Mouse (Mus musculus) hindbrain, embryonic 10.5 days (tissue): ENCODE data around the gene Med22. TPM values are rescaled to one million over a fixed set of nuclear protein-coding genes. Genes with fewer than 3 reads are reported as not detected.
A peak's percentile ranks its signal among the peaks of the same experiment; 100 is the strongest.

Experiments used
- DNase-seq: peaks from one replicate; pipeline ENCODE4 v3.0.0-alpha.2; 2017; ENCODE audit warnings: low spot score
- H3K27ac ChIP-seq: fragments of 300-500 bp; sonication (generic); 2 replicates; pipeline ENCODE4 v1.5.1; 2016; ENCODE audit warnings: mild to moderate bottlenecking, moderate library complexity
- H3K27me3 ChIP-seq: fragments of 300-500 bp; sonication (generic); 2 replicates; pipeline ENCODE4 v1.6.1; 2016; ENCODE audit warnings: mild to moderate bottlenecking; ENCODE audit not compliant: poor library complexity, insufficient read depth, severe bottlenecking
- H3K36me3 ChIP-seq: fragments of 300-500 bp; sonication (generic); 2 replicates; pipeline ENCODE4 v1.6.1; 2016; ENCODE audit warnings: mild to moderate bottlenecking, moderate library complexity
- H3K4me1 ChIP-seq: fragments of 300-500 bp; sonication (generic); replicated peaks from 2 replicates; pipeline ENCODE4 v1.6.1; 2016; ENCODE audit warnings: mild to moderate bottlenecking
- H3K4me3 ChIP-seq: fragments of 300-500 bp; sonication (generic); 2 replicates; pipeline ENCODE4 v1.5.1; 2016; ENCODE audit warnings: mild to moderate bottlenecking, moderate library complexity
- H3K9me3 ChIP-seq: fragments of 300-500 bp; sonication (generic); 2 replicates; pipeline ENCODE4 v1.6.1; 2016; ENCODE audit warnings: mild to moderate bottlenecking, moderate library complexity
- WGBS: fragments of 180-500 bp; shearing (Covaris S2); methylation state at CpG from one replicate; pipeline ENCODE4 v1.1.7; 2016; 5-methylcytosine and 5-hydroxymethylcytosine counted together
- polyA plus RNA-seq: library from polyadenylated mRNA; unstranded; fragments of >200 nt; fragmentation: Nextera tagmentation; extraction: Ambion mirVana; gene quantifications from 2 replicates; pipeline ENCODE4 v1.2.1, GENCODE M21; 2016

The Med22 gene
- polyA plus RNA-seq, 1 experiment from 2014 or later = 130 TPM

DNA sequence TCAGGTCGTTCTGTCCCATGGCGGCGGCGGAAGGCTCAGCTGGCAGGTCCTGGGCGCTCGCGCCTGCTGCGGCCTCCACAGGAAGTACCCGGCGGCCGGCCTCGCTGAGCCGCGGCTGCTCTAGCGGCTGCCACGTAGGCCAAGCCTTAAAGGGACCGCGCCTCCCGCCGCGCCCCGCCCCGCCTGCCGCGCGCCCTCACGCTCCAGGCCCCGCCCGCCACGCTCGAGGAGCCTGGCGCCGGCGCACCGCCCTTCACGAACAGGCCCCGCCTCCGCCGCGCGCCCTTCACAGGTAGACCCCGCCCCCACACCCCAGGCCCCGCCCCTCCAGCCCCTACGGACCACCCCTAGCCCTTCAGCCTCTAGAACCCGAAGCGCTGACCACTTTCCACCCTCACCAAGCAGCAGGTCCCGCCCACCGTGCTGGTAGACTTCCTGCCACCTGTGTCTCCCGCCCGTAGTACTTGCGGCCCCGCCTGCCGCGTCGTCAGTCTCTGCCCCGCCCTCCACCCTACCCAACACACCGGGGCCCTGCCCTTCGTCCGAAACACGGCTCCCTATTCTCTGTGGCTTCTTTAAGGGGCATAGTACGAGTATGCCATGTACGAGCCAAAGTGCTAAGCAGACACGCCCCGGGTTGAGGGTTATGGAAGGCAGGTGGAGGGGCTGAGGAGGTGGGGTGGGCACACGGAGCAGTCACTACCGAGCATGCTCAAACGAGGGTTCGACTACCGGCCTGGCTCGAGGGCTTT, 23.0 kb upstream of the Med22 start, which contains the start of the genes Surf4 and Stkld1:
Gene Surf4, minus strand, starts transcription at position 625 of the 752 bp plus-strand sequence.
Gene Stkld1, plus strand, starts transcription at position 744 of the 752 bp plus-strand sequence.
- peaks cover 29% of the 10 kb centered on the region for H3K36me3 ChIP-seq
- no peaks in the 10 kb centered on the region for H3K9me3 ChIP-seq
- H3K4me1 ChIP-seq = peaks cover 34% of the 10 kb centered on the region
- H3K4me3 ChIP-seq = peak within 1 kb of the TSS; percentile 98
- DNase-seq = peak; percentile 96
- 2% methylated on average over 70 of the region's 70 CpGs for WGBS
- no peaks in the 10 kb centered on the region for H3K27me3 ChIP-seq
- peak within 1 kb of the TSS; percentile 99 for H3K27ac ChIP-seq

DNA sequence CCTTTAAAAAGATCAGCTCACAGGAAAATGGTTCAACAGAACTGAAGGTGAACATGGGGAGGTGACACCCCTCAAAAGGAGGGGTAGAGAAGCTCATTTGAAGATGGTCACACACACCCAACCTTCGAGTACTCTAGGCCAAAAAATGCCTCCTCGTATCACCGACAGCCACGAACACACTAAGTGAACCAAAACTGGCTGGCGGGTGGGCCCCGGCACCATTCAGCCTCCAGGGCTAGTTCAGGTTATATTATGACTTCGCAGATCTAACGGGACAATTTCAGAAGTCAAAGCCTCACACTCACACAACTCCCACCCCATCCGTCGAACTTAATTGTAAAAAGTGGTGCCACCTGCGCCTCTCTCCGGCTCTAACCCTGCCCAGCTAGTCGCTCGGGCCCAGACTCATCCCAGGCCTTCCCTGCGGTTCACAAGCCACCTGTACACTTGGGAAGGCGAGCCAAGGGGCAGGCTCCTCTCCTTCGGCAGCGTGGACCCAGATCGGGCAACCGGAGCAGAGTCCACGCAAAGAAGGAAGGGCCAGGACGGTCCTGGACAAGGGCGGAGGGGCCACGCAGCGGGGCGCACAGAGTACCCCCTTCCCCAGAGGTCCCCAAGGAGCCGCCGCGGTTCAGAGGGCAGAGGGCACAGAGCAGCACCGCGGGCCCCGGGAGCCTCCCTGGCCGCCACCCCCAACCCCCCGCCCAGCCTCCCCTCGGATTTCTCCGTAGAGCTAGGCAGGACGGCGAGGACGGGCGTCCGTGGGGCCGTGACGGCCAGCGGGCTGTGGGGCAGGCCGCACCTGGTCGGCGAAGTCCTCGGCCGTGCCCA, 22.2 kb upstream of the Med22 start:
- peak overlapping the region; percentile 99 for H3K27ac ChIP-seq
- no peaks in the 10 kb centered on the region for H3K9me3 ChIP-seq
- H3K27me3 ChIP-seq = no peaks in the 10 kb centered on the region
- DNase-seq = no peak
- WGBS = 2% methylated on average over 49 of the region's 49 CpGs
- H3K4me3 ChIP-seq = peak overlapping the region; percentile 98
- H3K36me3 ChIP-seq = peaks cover 36% of the 10 kb centered on the region
- peaks cover 34% of the 10 kb centered on the region for H3K4me1 ChIP-seq

DNA sequence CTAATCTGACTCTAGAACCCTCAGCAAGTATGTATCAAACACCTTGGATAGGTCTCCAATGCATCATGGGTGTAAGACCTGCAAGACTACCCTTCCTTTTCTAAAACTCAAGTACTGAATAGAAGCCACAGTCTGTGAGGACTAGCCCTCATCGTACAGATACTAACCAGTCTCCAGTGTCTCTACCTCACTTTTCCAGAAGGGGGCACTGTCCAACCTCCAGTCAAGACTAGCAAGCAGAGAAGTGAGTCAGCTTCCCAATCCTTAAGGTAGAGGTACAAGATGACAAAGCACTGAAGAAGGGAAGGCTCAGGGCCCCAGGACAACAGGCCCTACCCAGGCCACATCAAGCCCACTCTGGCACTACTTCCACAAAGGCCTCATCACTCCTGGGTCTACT, 19.9 kb upstream of the Med22 start:
- WGBS = 51% methylated on average over 1 of the region's 1 CpGs
- Histone ChIP-seq H3K27ac (no peak overlapping the region), H3K4me1 (peaks cover 34% of the 10 kb centered on the region), H3K27me3 (no peaks in the 10 kb centered on the region), H3K9me3 (no peaks in the 10 kb centered on the region), H3K36me3 (peaks cover 59% of the 10 kb centered on the region), H3K4me3 (peak overlapping the region; percentile 98; the same call in 1 of the 2 replicates)
- peak; percentile 54 for DNase-seq

DNA sequence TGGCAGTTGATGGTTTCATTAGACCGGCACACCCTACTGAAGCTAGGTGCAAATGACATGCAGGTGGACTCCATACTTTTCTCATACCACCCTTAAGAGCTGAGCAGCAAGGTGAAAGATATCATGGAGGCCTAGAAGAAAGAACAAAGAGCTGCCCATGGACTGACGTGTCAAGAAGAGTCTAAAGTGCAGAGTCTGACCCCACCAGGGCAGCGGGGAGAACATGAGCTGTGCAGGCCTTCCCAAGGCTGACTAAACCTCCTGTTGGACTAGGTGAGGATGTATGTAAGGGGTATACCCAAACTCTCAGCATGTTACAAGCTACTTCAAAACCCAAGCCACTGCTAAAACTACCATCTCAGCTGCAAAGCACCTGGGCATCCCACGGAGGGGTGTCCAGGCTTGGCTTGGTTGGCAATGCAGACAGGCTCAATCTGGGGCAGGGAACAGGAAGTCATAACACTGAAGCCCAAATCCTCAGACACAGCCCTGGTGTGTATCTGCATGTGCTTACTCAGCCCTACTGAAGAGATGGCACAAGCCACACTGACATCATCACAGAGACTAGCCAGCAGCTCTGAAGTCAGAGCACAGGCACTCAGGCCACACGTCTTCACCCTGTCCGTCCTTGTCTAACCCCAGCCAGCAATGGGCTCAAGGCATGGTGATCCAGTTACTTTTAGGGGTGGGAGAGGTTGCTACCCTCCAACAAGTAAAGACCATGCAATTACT, 17.4 kb upstream of the Med22 start:
- Histone ChIP-seq H3K4me3 (no peak overlapping the region), H3K27ac (no peak overlapping the region), H3K9me3 (no peaks in the 10 kb centered on the region), H3K27me3 (no peaks in the 10 kb centered on the region), H3K36me3 (peaks cover 84% of the 10 kb centered on the region), H3K4me1 (peaks cover 22% of the 10 kb centered on the region)
- DNase-seq = no peak
- WGBS = 93% methylated on average over 6 of the region's 6 CpGs

DNA sequence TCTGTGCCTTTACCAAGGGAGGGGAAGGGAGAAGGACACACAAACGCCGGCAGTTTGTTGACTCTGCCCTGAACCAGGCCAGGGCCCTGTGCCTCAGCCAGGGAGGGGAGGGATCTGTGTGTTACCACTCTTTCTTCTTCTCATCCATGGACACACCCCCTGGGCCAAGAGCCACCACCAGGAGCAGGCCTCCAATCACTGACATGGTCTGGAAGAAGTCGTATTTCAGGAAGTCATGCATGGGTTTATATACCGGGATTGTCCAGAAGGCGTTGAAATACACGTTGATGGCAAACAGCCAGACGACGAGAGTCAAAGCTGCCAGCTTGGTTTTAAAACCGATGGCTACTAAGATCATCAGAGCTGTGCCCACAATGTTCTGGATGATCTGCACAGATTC, 11.3 kb upstream of the Med22 start:
- WGBS = 86% methylated on average over 9 of the region's 9 CpGs
- H3K36me3 ChIP-seq = peaks cover 97% of the 10 kb centered on the region

DNA sequence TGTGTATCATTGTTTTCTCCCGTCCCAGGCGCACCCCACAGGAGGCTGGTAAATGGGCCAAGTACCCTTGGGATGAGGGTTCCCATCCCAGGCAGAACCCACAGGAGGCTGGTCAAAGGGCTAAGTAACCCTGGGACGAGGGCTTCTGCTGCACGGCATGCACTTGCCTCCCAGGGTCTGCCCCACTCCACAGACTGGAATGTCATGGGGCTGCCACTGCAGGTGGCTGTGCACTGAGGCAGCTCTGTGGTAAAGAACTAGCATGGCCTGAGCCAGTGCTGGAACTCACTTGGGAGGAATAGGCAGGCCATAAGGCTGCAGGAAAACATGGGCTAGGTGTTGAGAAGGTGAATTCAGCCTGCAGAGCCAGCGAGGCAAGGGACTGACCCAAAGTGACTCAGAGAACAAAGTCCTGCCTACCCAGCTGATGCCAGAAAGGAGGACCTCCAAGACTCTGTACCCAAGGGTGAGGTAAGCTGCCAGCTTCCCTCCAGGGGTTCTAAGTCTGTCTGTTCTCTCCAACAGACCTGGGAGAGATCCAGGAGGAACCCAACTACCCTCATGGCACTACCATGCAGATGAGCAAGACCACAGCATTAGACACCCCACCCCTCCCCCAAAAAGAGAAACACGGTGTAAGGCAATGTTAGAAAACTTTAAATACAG, 9.8 kb upstream of the Med22 start:
- Histone ChIP-seq H3K4me3 (no peak overlapping the region), H3K36me3 (peaks cover 83% of the 10 kb centered on the region), H3K4me1 (peaks cover 30% of the 10 kb centered on the region), H3K27me3 (no peaks in the 10 kb centered on the region), H3K27ac (no peak overlapping the region), H3K9me3 (no peaks in the 10 kb centered on the region)
- no peak for DNase-seq
- 90% methylated on average over 6 of the region's 6 CpGs for WGBS

More for the DNA sequence above, 11.3 kb upstream of the Med22 start:
- Histone ChIP-seq H3K27ac (no peak overlapping the region), H3K4me3 (no peak overlapping the region), H3K9me3 (no peaks in the 10 kb centered on the region), H3K4me1 (peaks cover 16% of the 10 kb centered on the region), H3K27me3 (no peaks in the 10 kb centered on the region)
- DNase-seq = no peak

DNA sequence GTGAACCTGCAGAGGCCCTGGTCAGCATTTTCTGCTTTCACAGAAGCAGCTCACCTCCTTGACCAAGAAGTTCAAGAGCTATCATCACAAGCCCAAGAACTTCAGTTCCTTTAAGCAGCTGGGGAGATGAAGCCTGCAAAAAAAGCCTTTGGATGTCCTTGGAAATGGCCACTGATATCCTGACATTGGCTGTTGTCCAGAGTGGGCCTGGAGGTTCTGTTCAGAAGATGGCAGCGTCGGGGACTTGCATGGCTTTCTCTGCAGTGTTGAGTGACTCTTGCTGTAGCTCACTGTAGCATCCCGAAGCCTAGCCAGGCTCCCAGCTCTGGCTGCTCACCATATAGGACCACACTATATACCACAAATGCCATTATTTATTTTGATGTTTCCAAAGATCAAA, 9.2 kb upstream of the Med22 start:
- Histone ChIP-seq H3K27ac (no peak overlapping the region), H3K4me3 (no peak overlapping the region), H3K36me3 (peaks cover 78% of the 10 kb centered on the region), H3K27me3 (no peaks in the 10 kb centered on the region), H3K9me3 (no peaks in the 10 kb centered on the region), H3K4me1 (peaks cover 36% of the 10 kb centered on the region)
- WGBS = 92% methylated on average over 3 of the region's 3 CpGs
- no peak for DNase-seq

DNA sequence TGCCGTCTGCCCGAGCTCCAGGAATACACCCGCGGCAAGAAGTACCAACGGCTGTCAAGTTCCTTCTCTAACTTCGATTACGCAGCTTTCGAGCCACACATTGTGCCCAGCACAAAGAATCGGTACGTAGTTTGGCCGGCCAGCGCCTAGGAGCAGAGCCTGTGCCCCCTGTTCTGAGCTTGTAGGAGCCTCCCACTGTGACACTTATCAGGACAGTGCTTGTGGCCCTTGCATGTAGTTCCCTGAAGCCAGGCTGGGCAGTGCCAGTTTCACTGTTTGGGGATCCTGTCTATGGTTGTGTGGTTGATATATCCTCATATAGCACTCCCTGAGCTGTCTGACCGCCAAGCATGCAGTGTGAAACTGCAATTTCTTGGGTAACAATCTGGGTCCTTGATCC, 6.3 kb upstream of the Med22 start:
- Histone ChIP-seq H3K9me3 (no peaks in the 10 kb centered on the region), H3K4me1 (peaks cover 55% of the 10 kb centered on the region), H3K27me3 (no peaks in the 10 kb centered on the region), H3K36me3 (peaks cover 78% of the 10 kb centered on the region), H3K4me3 (peak overlapping the region; percentile 88), H3K27ac (peak overlapping the region; percentile 92)
- WGBS = 2% methylated on average over 13 of the region's 13 CpGs
- no peak for DNase-seq

DNA sequence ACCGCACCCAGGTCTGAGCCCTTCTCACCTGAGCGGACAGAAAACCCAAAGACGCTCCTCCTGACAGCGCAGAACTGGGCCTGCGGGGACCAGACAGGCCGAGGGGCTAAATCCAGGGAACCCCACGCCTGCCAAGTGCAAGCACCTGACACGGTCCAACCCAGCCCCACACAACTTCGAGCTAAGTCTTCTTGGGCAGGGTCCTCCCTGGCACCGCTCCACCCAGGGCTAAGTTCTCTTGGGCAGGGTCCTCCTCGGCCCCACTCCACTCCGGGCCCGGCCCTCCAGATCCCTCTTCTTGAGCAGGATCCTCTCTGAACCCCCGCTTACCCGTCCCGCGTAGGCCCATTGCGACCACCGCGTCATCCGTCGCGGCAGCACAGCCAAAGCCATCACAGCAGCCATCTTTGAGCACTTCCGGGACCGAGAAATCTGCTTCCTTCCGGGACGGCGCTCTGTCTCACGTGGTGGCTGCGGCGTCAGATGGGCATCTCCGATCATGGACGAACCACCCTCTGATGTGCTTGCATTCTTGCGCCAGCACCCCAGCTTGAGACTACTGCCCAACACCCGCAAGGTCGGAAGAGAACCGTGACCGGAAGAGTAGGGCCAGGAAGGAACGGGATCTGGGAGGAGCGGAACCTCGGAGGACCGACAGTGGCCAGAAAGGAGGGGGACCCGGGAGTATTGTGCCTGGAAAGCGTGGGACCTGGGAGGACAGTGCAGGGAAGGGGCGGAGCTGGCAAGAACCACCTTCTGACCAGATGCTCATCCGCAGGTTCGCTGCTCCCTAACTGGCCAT, 5.7 kb upstream of the Med22 start, which contains the start of the genes Surf2 and Surf1:
Gene Surf2, plus strand, starts transcription at position 441 of the 802 bp plus-strand sequence.
Gene Surf1, minus strand, starts transcription at position 604 of the 802 bp plus-strand sequence.
- peaks cover 78% of the 10 kb centered on the region for H3K36me3 ChIP-seq
- 2% methylated on average over 47 of the region's 47 CpGs for WGBS
- peak; percentile 84 for DNase-seq
- no peaks in the 10 kb centered on the region for H3K27me3 ChIP-seq
- H3K4me3 ChIP-seq = peak within 1 kb of the TSS; percentile 88
- no peaks in the 10 kb centered on the region for H3K9me3 ChIP-seq
- peak within 1 kb of the TSS; percentile 92 for H3K27ac ChIP-seq
- peaks cover 60% of the 10 kb centered on the region for H3K4me1 ChIP-seq

DNA sequence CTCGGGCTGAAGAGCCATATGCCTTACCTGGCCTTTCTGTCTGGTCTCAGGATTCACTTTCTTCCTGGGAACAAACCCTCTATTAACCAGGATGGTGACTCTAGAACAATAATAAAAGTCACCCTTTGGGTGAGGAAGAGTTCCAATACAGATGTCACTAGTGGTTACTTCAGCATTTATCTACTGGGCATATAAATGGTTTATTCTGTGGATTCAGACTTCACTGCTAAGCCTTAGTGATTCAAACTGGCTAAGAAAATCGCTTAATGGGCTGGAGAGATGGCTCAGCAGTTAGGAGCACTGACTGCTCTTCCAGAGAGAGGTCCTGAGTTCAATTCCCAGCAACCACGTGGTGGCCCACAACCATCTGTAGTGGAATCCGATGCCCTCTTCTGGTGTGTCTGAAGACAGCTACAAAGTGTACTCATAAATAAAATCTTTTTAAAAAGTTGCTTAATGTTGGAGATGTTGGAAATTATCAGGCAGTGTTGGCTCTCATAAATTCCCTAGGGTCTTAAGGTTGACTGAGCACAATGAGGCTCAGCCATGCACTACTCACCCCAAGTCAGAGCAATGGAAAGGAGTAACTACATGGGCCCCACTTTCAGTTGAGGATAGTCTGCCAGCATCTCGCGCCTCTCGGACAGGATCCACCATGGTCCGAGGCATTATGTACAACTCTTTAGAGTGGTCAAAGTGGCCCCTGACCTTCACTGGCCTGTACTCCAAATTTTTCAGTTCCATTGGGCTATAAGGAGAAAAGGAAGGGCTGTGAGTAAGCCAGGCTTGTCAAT, 3.9 kb upstream of the Med22 start:
- H3K36me3 ChIP-seq = peaks cover 60% of the 10 kb centered on the region
- DNase-seq = no peak
- H3K27ac ChIP-seq = no peak overlapping the region
- peaks cover 66% of the 10 kb centered on the region for H3K4me1 ChIP-seq
- no peaks in the 10 kb centered on the region for H3K27me3 ChIP-seq
- no peaks in the 10 kb centered on the region for H3K9me3 ChIP-seq
- WGBS = 65% methylated on average over 8 of the region's 8 CpGs
- peak overlapping the region; percentile 88 for H3K4me3 ChIP-seq
